Mouse (Mus musculus): ENCODE data around the gene Edaradd.

DNA sequence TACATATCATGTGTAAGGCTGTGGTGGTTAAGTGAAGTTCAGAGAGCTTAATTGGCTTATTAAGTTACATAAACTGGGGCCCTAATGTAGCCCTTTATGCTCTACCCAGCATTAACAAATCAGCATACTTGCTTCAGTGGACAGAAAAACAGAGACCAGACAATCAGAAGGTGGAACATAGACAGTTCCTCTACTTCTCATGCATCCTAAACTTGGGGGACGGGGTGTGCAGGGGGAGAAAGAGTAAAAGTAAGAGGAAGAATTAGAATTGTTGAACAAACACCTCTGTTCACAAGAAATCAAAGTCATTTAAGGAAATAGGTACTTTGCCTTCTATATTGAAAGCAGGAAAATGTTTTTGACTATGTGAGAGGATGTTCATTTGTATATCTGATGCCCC, 47.7 kb upstream of the Edaradd start:
- TF ChIP-seq POLR2A (IDR thresholded peaks at IDR 0.05; ENCODE audit: low read depth, low read length) (no peak), CTCF (conservative IDR thresholded peaks at IDR 0.05; ENCODE audit: insufficient read depth, insufficient read length, low read depth, low read length) (no peak)

All from kidney, adult 2 months (tissue).